Mouse (Mus musculus): ENCODE measurements around the gene Ppp5c.

Ppp5c gene

DNA sequence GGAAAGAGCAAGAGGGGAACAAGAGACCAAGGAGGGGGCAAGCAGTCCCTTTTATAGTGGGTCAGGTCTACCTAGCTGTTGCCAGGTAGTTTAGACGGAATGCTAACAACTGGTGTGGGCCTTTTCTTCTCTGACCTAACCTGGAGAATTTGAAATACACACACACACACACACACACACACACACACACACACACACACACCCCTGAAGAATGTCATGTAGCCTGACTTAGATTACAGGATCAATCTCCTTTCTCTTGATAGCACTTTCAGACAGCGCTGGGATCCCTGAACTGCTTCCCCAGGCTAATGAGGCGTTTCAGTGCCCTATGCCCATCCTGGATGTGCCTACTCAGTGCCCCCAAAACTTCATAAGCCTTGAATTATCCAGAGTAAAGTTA lies 49.1 kb downstream of the Ppp5c start:
- no peak for DNase-seq

DNA sequence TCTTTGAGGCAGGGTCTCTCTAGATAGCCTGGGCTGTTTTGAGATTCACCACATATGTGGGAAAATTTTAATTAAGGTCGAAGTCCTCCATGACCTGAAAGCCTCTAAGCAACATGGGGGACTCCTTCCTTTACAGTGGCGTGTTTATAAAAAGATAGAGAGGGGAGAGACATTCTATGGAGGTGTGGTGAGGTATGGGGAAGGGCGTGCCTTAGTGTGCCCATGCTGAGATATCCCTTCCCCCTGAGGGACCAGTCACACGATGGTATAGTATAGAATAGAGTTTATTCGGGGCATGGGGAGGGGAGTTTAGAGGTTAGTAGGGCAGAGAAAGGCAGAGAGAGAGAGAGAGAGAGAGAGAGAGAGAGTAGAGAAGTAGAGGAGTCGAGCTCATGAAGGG lies 49.6 kb downstream of the Ppp5c start:
- no peak for DNase-seq

DNA sequence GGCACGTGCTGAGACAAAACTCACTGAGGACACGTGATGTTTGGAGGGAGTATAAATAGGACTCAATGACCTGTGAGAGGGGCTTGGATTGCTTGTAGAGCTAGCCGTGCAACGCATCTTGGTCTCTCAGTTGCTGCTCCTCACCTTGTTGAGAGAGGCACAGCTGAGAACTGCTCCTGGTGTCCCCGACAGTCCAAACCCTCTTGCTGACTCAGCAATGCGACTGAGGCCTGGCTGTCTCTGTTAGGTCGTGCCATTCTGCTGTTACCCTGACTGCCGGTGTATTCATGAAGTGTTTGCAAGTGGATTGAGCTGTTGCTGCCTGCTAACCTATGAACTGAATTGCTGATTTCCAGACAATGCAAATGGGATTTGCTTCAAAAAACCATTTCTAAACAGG lies 51.4 kb downstream of the Ppp5c start:
- DNase-seq, result no peak

DNA sequence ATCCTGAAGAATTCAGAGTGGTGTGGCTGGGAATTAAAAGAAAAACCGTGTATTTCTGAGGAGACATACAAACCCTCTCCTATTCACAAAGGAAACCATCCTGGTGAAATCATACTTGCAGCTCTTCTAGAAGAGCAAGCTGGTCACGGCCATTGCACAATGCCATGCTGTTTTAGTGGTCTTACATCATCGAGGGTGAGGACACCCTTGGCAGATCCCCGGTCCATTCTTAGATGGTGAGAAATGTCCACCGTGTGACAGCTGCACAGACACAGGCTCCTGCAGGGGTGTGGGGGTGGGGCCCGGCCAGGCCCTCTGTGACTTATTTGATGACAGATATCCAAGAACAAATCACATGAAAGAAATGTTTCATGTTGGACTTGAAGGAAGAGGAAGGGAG lies 53.7 kb downstream of the Ppp5c start:
- no peak for DNase-seq

DNA sequence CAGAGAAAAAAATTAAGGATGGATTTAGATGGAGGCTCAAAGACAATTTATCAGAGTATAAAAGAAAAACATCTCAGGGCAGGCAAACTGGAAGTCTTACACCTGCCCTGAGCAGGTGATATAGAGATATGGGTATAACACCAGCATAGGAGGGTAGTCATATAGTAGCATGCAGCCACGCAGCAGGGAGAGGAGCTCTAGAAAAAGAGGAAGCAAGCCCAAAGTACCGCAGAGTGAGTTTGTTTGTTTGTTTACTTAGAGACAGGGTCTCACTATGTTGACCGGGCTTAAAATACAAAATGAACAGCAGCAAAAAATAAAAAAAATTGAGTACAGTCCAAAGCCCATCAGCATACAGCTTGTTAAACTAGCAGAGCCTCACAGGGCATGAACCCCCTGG lies 56.6 kb downstream of the Ppp5c start:
- DNase-seq, result no peak

DNA sequence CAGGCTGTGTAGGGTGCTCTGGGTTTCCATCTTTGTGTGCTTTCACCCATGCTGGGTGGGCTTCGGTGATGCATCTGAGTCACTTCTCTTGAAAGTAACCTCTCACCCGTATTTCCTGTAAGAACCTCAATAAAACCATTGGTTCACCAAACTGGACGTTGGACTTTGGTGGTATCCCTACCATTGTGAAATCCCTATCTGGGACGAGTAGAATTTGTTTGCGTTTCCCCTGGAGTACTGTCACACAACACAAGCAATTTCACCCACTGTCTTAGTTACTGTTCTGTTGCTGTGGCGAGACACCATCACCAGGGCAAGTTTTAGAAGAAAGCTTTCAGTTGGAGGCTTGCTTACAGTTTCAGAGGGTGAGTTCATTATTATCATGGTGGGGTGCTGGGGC lies 59.3 kb downstream of the Ppp5c start:
- no peak for DNase-seq

DNA sequence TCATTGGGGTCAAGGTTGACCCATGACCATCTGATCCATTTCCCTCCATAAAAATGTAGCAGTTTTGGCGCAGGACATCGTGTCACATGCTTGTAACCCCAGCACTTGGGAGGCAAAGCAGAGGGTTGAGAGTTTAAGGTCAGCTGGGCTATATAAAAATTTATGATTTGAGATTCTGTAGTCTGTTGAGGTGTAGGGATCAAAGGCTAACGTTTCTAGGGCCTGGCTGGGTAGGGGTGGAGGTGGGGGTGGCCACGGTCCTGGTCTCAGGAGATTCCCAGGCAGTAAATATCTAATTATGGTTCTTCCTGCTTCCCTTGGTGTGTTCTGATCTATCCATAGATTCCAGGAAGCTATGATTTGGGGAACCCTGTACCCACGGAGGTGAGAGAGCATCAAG lies 66.0 kb downstream of the Ppp5c start:
- DNase-seq, result no peak

DNA sequence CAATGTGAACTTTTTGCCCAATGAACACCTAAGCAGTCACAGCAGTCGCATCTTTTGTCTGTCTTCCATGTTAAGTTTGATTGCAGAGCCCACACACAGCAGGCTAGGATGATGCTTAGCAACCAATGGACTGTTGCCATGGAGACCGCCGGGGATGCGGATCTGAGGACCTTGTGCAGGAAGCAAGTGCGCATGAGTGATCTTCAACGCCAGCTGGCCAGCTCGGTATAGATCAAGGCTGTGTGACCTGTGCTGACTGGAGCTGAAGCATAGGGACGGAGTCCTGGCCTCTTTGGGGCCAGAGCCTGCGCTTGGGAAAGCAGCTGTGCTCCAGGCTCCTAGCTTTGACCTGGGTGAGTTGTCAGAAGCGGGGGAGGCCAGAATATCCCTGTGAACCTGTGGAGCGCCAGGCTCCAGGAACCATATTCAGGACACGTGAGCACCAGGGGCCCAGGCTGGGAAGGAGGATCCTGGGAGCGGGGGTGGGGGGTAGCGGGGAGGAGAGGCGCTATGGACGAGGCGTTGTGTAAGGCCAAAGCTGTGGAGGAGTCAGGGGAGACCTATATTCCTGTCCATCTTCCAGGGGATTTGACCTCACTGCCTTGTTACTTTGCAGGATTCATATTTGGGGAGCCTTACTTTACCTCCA lies 68.1 kb downstream of the Ppp5c start, which contains the start of gene Pnmal1:
Gene Pnmal1 (plus strand): TSS at position 141 of the 649 bp plus-strand sequence.
- DNase-seq, result peak; percentile 94

DNA sequence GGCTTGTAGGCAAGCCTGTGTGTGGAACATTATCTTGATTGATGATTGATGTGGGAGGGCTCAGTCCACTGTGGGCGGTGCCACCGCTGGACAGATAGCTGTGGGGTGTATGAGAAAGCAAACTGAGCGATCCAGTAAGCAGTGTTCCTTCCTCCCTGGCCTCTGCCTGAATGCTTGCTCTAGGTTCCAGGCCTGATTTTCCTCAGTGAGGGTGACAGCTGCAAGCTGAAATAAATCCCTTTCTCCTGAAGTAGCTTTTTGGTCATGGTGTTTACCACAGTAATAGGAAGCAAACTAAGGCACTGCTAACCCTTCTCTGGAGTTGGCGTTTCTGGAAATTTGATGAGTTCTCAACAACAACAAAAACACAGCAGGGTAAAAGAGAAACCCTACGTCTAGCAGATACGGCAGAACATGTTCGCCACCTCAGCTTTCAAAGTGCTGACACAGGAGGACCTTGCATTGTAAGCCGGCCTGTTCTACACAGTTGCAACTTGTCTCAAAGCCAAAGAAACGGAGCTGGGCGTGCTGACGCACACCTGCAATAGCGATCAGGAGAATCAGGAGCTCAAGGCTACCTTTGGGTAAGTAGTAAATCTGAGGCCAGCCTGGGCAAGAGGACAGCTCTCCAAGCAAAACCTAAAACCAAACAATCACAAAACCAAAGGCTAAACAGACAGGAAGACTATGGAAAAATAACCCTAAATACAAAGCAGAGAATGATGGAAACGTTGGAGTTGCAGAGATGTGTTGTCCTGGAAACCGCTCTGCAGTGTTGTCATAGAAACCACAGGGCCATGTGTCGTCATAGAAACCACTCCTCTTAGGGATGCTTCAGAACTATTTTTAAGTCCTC lies 71.1 kb downstream of the Ppp5c start:
- no peak for DNase-seq

DNA sequence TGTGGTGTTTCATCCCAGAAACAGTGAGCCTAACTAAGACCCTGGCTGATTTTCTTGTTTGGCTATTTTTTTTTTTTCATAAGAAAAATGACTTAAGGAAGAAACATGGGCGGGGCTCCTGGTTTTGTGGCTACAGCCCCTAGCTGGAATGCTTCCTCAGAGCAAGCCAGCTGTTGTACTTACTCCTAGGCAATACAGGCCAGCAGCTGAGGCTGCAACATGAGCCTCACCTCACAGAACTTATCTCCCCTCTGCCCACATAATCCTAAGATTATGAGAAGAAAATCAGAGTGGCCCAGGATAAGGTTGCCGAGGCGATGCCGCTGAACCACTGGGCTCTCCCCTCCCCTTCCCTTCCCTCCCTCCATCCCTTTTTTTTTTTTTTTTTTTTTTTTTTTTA lies 72.0 kb downstream of the Ppp5c start:
- no peak for DNase-seq
